Mouse (Mus musculus): ENCODE measurements around the gene Lce1a1. TPM values are rescaled to one million over a fixed set of nuclear protein-coding genes. Genes with fewer than 3 reads are reported as not detected.
"Not testable (repeated sequence)": the region's sequence is repeated elsewhere in the genome, so short reads cannot be mapped to it uniquely, and the experiment has no call there.

The Lce1a1 gene
- polyA plus RNA-seq (2012; rRNA removed) = not detected in 2 replicates
- not detected in 2 replicates for polyA plus RNA-seq (2014; fragmentation: Nextera tagmentation; extraction: Ambion mirVana)

DNA sequence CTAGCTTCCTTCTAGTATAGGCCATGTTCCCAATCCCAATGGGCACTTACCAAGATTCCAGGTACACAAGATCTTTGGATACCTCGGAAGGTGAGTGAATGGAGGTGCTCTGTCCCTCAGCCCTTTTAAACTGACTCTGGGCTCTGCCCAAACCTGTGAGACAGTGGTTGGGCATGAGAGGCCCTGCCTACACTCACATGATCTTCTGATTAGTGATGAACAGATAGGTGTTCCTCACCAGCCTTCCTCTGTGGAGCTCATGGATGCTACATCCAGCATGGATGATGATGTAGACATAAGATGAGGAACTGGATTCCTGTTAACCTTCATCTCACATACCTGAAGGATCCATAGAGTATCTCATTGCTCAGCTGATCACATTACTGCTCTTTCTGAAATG lies at the start of gene Lce1a1:
Gene Lce1a1, minus strand, starts transcription at position 101 of the 400 bp plus-strand sequence.
- WGBS (ENCODE audit: insufficient replicate concordance) = 46% methylated on average over 1 of the region's 1 CpGs
- H3K4me3 ChIP-seq (ENCODE audit: insufficient read depth in 1 of 2, low read depth in 2 of 2, low read length in 2 of 2) = no peak within 1 kb of the TSS
- no peaks in the 10 kb centered on the region for H3K4me1 ChIP-seq (replicated peaks; ENCODE audit: control insufficient read depth in 2 of 2, insufficient read depth in 2 of 2, low read length in 1 of 2)
- DNase-seq (ENCODE audit: low read depth in 3 of 3, low spot score in 3 of 3) = no peak
- TF ChIP-seq EP300 (IDR thresholded peaks at IDR 0.05; ENCODE audit: low read depth) = no peak
- no peak for TF ChIP-seq CTCF (IDR thresholded peaks at IDR 0.05; ENCODE audit: low read depth)
- H3K9me3 ChIP-seq (ENCODE audit: control insufficient read depth, low read length) = no peaks in the 10 kb centered on the region
- H3K27ac ChIP-seq = no peak within 1 kb of the TSS
- no peak for ATAC-seq (ENCODE audit: insufficient read depth)
- H3K27me3 ChIP-seq (ENCODE audit: control insufficient read depth, insufficient read depth, low read length) = no peaks in the 10 kb centered on the region
- no peaks in the 10 kb centered on the region for H3K36me3 ChIP-seq (replicated peaks; ENCODE audit: control insufficient read depth, insufficient read depth, low read depth)
- no peak within 1 kb of the TSS for H3K4me2 ChIP-seq (ENCODE audit: low read depth)
- H3K9ac ChIP-seq (replicated peaks) = no peak within 1 kb of the TSS

DNA sequence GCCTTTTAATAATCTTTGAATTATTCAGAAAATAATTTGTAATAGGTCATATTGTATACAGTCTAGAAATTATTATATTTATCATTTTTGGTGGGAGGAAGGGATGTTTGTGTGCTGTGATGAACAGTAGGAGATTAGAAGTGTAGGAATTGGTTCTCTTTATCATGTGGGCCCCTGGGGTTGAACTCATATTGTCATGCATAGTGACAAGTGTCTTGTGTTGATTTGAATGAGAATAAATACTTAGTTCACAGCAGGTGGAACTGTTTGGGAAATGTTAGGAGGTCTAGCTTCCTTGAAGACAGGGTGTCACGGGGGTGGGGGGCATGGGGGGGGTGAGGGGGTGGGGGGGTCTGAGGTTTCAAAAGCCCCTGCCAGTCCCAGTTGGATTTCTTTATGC lies 46.5 kb upstream of the Lce1a1 start:
- Histone ChIP-seq H3K4me1 (replicated peaks; ENCODE audit: control insufficient read depth in 2 of 2, insufficient read depth in 2 of 2, low read length in 1 of 2) (no peaks in the 10 kb centered on the region), H3K9me3 (ENCODE audit: control insufficient read depth, low read length) (no peaks in the 10 kb centered on the region), H3K4me2 (ENCODE audit: low read depth) (no peak overlapping the region), H3K27ac (no peak overlapping the region), H3K9ac (replicated peaks) (no peak overlapping the region), H3K27me3 (ENCODE audit: control insufficient read depth, insufficient read depth, low read length) (no peaks in the 10 kb centered on the region), H3K4me3 (ENCODE audit: insufficient read depth in 1 of 2, low read depth in 2 of 2, low read length in 2 of 2) (no peak overlapping the region), H3K36me3 (replicated peaks; ENCODE audit: control insufficient read depth, insufficient read depth, low read depth) (no peaks in the 10 kb centered on the region)
- DNase-seq (ENCODE audit: low read depth in 3 of 3, low spot score in 3 of 3) (no peak), ATAC-seq (ENCODE audit: insufficient read depth) (no peak)
- TF ChIP-seq CTCF (IDR thresholded peaks at IDR 0.05; ENCODE audit: low read depth) = no peak
- no peak for TF ChIP-seq EP300 (IDR thresholded peaks at IDR 0.05; ENCODE audit: low read depth)
- 10% methylated on average over 1 of the region's 1 CpGs for WGBS (ENCODE audit: insufficient replicate concordance)

DNA sequence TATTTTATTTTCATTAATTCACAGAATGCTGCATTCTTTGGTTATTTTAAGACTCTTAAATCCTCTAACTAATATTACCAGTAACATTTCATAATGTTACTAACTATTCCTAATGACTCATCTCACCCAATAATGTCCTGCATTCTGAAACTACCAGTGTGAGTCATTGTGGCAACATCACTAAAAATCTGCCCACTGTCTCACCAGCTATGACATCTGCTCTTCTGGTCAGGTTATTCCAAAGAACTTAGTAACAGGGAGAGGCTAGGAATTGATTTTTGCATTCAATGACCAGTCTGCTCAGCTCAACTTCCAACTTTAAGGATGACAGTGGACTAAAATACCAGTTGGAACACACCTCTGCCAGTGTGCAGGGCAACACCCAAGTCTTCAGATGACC lies 43.6 kb upstream of the Lce1a1 start:
- DNase-seq (ENCODE audit: low read depth in 3 of 3, low spot score in 3 of 3) = no peak
- Histone ChIP-seq H3K4me2 (ENCODE audit: low read depth) (no peak overlapping the region), H3K9ac (replicated peaks) (no peak overlapping the region), H3K9me3 (ENCODE audit: control insufficient read depth, low read length) (no peaks in the 10 kb centered on the region), H3K36me3 (replicated peaks; ENCODE audit: control insufficient read depth, insufficient read depth, low read depth) (no peaks in the 10 kb centered on the region), H3K27me3 (ENCODE audit: control insufficient read depth, insufficient read depth, low read length) (no peaks in the 10 kb centered on the region), H3K27ac (no peak overlapping the region), H3K4me3 (ENCODE audit: insufficient read depth in 1 of 2, low read depth in 2 of 2, low read length in 2 of 2) (no peak overlapping the region), H3K4me1 (replicated peaks; ENCODE audit: control insufficient read depth in 2 of 2, insufficient read depth in 2 of 2, low read length in 1 of 2) (no peaks in the 10 kb centered on the region)
- no peak for ATAC-seq (ENCODE audit: insufficient read depth)
- TF ChIP-seq EP300 (IDR thresholded peaks at IDR 0.05; ENCODE audit: low read depth) (no peak), CTCF (IDR thresholded peaks at IDR 0.05; ENCODE audit: low read depth) (no peak)

DNA sequence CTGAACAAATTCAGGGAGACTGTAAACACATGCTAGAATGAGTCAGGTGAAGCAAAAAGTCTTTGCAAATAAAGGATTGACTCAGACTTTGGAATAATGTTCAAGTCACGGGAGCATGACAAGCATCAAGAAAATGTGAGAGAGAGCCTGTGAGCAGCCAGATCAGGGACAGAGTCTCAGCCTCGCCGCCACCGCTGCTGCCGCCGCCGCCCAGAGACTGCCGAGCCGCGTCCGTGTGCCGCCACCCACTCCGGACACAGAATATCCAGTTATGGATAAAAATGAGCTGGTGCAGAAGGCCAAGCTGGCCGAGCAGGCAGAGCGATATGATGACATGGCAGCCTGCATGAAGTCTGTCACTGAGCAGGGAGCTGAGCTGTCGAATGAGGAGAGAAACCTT lies 41.0 kb upstream of the Lce1a1 start:
- not testable (repeated sequence) for ATAC-seq (ENCODE audit: insufficient read depth); H3K4me1 ChIP-seq (replicated peaks; ENCODE audit: control insufficient read depth in 2 of 2, insufficient read depth in 2 of 2, low read length in 1 of 2)
- WGBS (ENCODE audit: insufficient replicate concordance) = 59% methylated on average over 15 of the region's 16 CpGs

DNA sequence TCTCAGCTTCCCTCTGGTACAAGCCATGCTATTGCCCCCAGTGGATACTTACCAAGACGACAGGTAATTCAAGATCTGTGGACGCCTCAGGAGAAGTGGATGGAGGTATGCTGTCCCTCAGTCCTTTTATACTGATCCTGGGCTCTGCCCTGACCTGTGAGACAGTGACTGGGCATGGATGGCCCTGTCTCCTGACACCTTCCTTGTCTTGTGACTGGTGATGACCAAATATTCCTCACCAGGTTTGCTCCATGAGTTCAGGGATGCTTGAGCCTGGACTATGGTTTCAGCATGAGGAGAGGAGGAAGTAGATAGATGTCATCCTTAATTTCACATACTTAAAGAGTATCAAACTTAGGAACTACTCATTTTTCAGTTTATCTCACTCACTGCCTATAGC lies 39.0 kb upstream of the Lce1a1 start, which contains the start of gene Lce1d:
Gene Lce1d, minus strand, starts transcription at position 101 of the 400 bp plus-strand sequence.
- no peaks in the 10 kb centered on the region for H3K4me1 ChIP-seq (replicated peaks; ENCODE audit: control insufficient read depth in 2 of 2, insufficient read depth in 2 of 2, low read length in 1 of 2)
- H3K9me3 ChIP-seq (ENCODE audit: control insufficient read depth, low read length) = no peaks in the 10 kb centered on the region
- 38% methylated on average over 2 of the region's 2 CpGs for WGBS (ENCODE audit: insufficient replicate concordance)
- no peak within 1 kb of the TSS for H3K27ac ChIP-seq
- H3K4me2 ChIP-seq (ENCODE audit: low read depth) = no peak within 1 kb of the TSS
- TF ChIP-seq EP300 (IDR thresholded peaks at IDR 0.05; ENCODE audit: low read depth) (no peak), CTCF (IDR thresholded peaks at IDR 0.05; ENCODE audit: low read depth) (no peak)
- DNase-seq (ENCODE audit: low read depth in 3 of 3, low spot score in 3 of 3) (no peak), ATAC-seq (ENCODE audit: insufficient read depth) (no peak)
- H3K4me3 ChIP-seq (ENCODE audit: insufficient read depth in 1 of 2, low read depth in 2 of 2, low read length in 2 of 2) = no peak within 1 kb of the TSS
- H3K9ac ChIP-seq (replicated peaks) = no peak within 1 kb of the TSS
- H3K36me3 ChIP-seq (replicated peaks; ENCODE audit: control insufficient read depth, insufficient read depth, low read depth) = no peaks in the 10 kb centered on the region
- no peaks in the 10 kb centered on the region for H3K27me3 ChIP-seq (ENCODE audit: control insufficient read depth, insufficient read depth, low read length)

More for the DNA sequence above, 41.0 kb upstream of the Lce1a1 start:
- not testable (repeated sequence) for H3K27ac ChIP-seq; H3K4me2 ChIP-seq (ENCODE audit: low read depth); H3K9ac ChIP-seq (replicated peaks); H3K9me3 ChIP-seq (ENCODE audit: control insufficient read depth, low read length); H3K36me3 ChIP-seq (replicated peaks; ENCODE audit: control insufficient read depth, insufficient read depth, low read depth); H3K27me3 ChIP-seq (ENCODE audit: control insufficient read depth, insufficient read depth, low read length); H3K4me3 ChIP-seq (ENCODE audit: insufficient read depth in 1 of 2, low read depth in 2 of 2, low read length in 2 of 2)
- DNase-seq (ENCODE audit: low read depth in 3 of 3, low spot score in 3 of 3) = peak in 1 of 3 experiments; percentile 0

Measured in liver, embryonic 14.5 days (tissue).